Comparison of ENCODE assay signal across 10 mouse cellular contexts in genomic region chr6:128065982-128066381, GRCm38 (mm10).
A peak's percentile ranks its signal among the peaks of the same experiment; 100 is the strongest.
DNase-seq lines count a peak whose midpoint lies in the region; ATAC-seq and TF ChIP-seq lines count a peak whose summit lies in the region.
"Had no signal": no experiment of that assay in that cellular context is flagged by ENCODE, and none has a peak within 500 bp of the region (broad histone marks: within the 10 kb centered on the region; RNA-seq: fewer than 3 reads in every experiment).

No protein-coding gene starts in this region.

- no peak for DNase-seq in heart, adult 18-20 months
- peak; percentile 70 to 74 for DNase-seq in cerebellum, postnatal 10 days
- no peak for DNase-seq in hindbrain, postnatal 0 days (ENCODE audit: low spot score)
- DNase-seq in midbrain, postnatal 0 days (ENCODE audit: low spot score) = no peak
- no peak for DNase-seq in ovary, postnatal 10 days (ENCODE audit: low spot score)
- DNase-seq in natural killer cell, adult 2 months (ENCODE audit: low spot score in 2 of 2) = no peak
- no peak for DNase-seq in frontal cortex, postnatal 10 days (ENCODE audit: low spot score in 2 of 2)
- DNase-seq: gastrocnemius, postnatal 36 days had no signal

- H3K36me3 ChIP-seq in heart, embryonic 14.5 days (ENCODE audit: control insufficient read depth, insufficient read depth, low read length) = peaks cover 11% of the 10 kb centered on the region; the same call in 1 of the 2 replicates
- no peaks in the 10 kb centered on the region for H3K36me3 ChIP-seq in hindbrain, postnatal 0 days (ENCODE audit: insufficient read depth, low read length)
- H3K36me3 ChIP-seq in midbrain, postnatal 0 days (ENCODE audit: insufficient read depth, low read length) = no peaks in the 10 kb centered on the region

- peak overlapping the region; percentile 67 for H3K9ac ChIP-seq in heart, embryonic 14.5 days (ENCODE audit: low read length)
- H3K9ac ChIP-seq in hindbrain, postnatal 0 days (replicated peaks; ENCODE audit: low read length) = no peak overlapping the region
- H3K9ac ChIP-seq in midbrain, postnatal 0 days (replicated peaks; ENCODE audit: low read length, poor library complexity, severe bottlenecking) = no peak overlapping the region

- H3K27ac ChIP-seq in heart, embryonic 14.5 days (replicated peaks in 1 of 2; ENCODE audit: control insufficient read depth in 1 of 2, insufficient read depth in 1 of 2, low read depth in 2 of 2, low read length in 2 of 2) = peak overlapping the region; percentile 92 to 93
- H3K27ac ChIP-seq in hindbrain, postnatal 0 days = 0 out of 2 replicates have a peak overlapping the region, but pooled peaks have one; percentile 11
- no peak overlapping the region for H3K27ac ChIP-seq in midbrain, postnatal 0 days (ENCODE audit: low read depth, low read length)

- ATAC-seq in heart, embryonic 14.5 days (ENCODE audit: insufficient number of reproducible peaks, insufficient read depth, low FRiP score, low read depth) = peak; percentile 79
- ATAC-seq in hindbrain, postnatal 0 days = no peak
- 0 out of 2 replicates have a peak, but pooled peaks have one; percentile 18 for ATAC-seq in midbrain, postnatal 0 days (ENCODE audit: low FRiP score)
- ATAC-seq: Patski had no signal

- no peaks in the 10 kb centered on the region for H3K9me3 ChIP-seq in heart, embryonic 14.5 days (ENCODE audit: control insufficient read depth, low read length)
- no peaks in the 10 kb centered on the region for H3K9me3 ChIP-seq in hindbrain, postnatal 0 days (ENCODE audit: low read length)
- no peaks in the 10 kb centered on the region for H3K9me3 ChIP-seq in midbrain, postnatal 0 days (ENCODE audit: low read length)

- no peak overlapping the region for H3K4me3 ChIP-seq in heart, embryonic 14.5 days (ENCODE audit: control insufficient read depth in 1 of 2, insufficient read depth in 1 of 2, low read depth in 1 of 2, low read length in 2 of 2)
- H3K4me3 ChIP-seq in hindbrain, postnatal 0 days (ENCODE audit: low read length) = no peak overlapping the region
- H3K4me3 ChIP-seq in midbrain, postnatal 0 days (ENCODE audit: low read depth, low read length) = no peak overlapping the region

- no peak for TF ChIP-seq CTCF in hindbrain, postnatal 0 days (IDR thresholded peaks at IDR 0.05; ENCODE audit: low read depth)
- TF ChIP-seq CTCF in midbrain, postnatal 0 days (IDR thresholded peaks at IDR 0.05) = no peak

- no peaks in the 10 kb centered on the region for H3K27me3 ChIP-seq in heart, embryonic 14.5 days (ENCODE audit: control insufficient read depth, insufficient read depth, low read length)
- H3K27me3 ChIP-seq in hindbrain, postnatal 0 days (ENCODE audit: insufficient read depth, low read length) = no peaks in the 10 kb centered on the region
- H3K27me3 ChIP-seq in midbrain, postnatal 0 days (ENCODE audit: insufficient read depth, low read length) = no peaks in the 10 kb centered on the region
- H3K27me3 ChIP-seq: Patski had no signal

- peaks cover 35 to 46% of the 10 kb centered on the region in 2 experiments for H3K4me1 ChIP-seq in heart, embryonic 14.5 days (ENCODE audit: control insufficient read depth in 2 of 2, insufficient read depth in 2 of 2, low read length in 2 of 2)
- H3K4me1 ChIP-seq in hindbrain, postnatal 0 days (ENCODE audit: insufficient read depth, low read length) = peaks cover 19% of the 10 kb centered on the region
- 0 out of 2 replicates have a peak, but pooled peaks cover 9% of the 10 kb centered on the region for H3K4me1 ChIP-seq in midbrain, postnatal 0 days (ENCODE audit: insufficient read depth, low read length)

- 5% methylated on average over 7 of the region's 7 CpGs for WGBS in heart, embryonic 14.5 days
- 37% methylated on average over 7 of the region's 7 CpGs for WGBS in hindbrain, postnatal 0 days
- 37% methylated on average over 7 of the region's 7 CpGs for WGBS in midbrain, postnatal 0 days

- peak overlapping the region; percentile 23 for H3K4me2 ChIP-seq in heart, embryonic 14.5 days (ENCODE audit: low read length)
- no peak overlapping the region for H3K4me2 ChIP-seq in hindbrain, postnatal 0 days (ENCODE audit: low read depth, low read length)
- H3K4me2 ChIP-seq in midbrain, postnatal 0 days (ENCODE audit: low read depth, low read length, poor library complexity, severe bottlenecking) = no peak overlapping the region

Comparison
In these comparisons a context has a peak if more than half of its experiments do, and no peak if none do; other contexts are left out.
1. DNase-seq: peak in cerebellum, postnatal 10 days (2 of 2); none in heart, adult 18-20 months (0 of 2), hindbrain, postnatal 0 days (single experiment), midbrain, postnatal 0 days (single experiment), ovary, postnatal 10 days (single experiment), natural killer cell, adult 2 months (0 of 2) and frontal cortex, postnatal 10 days (0 of 2).